ENCODE assay signal across 11 mouse cellular contexts in genomic region chr12:88987046-88987445, GRCm38 (mm10).
DNase-seq lines count a peak whose midpoint lies in the region; ATAC-seq and TF ChIP-seq lines count a peak whose summit lies in the region.
"Had no signal": no experiment of that assay in that cellular context is flagged by ENCODE, and none has a peak within 500 bp of the region (broad histone marks: within the 10 kb centered on the region; RNA-seq: fewer than 3 reads in every experiment).

No protein-coding gene starts in this region.

- peak; percentile 42 for DNase-seq in hindbrain, embryonic 11.5 days (ENCODE audit: low spot score)
- peak; percentile 17 for DNase-seq in midbrain, embryonic 10.5 days (ENCODE audit: low spot score)
- DNase-seq in mesoderm, embryonic 11.5 days (ENCODE audit: low read depth, low spot score) = peak; percentile 7
- no peak for DNase-seq in thymus, adult 2 months
- DNase-seq: cerebellum, adult 9-11 months; kidney, adult 8-10 months had no signal

- H3K27ac ChIP-seq in hindbrain, embryonic 11.5 days (ENCODE audit: low read depth, low read length) = no peak overlapping the region
- H3K27ac ChIP-seq in hindbrain, embryonic 16.5 days (ENCODE audit: low read depth, low read length) = no peak overlapping the region
- no peak overlapping the region for H3K27ac ChIP-seq in midbrain, embryonic 10.5 days (replicated peaks)
- H3K27ac ChIP-seq in midbrain, embryonic 16.5 days (ENCODE audit: low read length) = no peak overlapping the region
- H3K27ac ChIP-seq in heart, embryonic 12.5 days (ENCODE audit: poor library complexity, severe bottlenecking) = no peak overlapping the region
- H3K27ac ChIP-seq in thymus, adult 2 months (ENCODE audit: control insufficient read depth, insufficient read depth, low read length) = no peak overlapping the region

- H3K4me1 ChIP-seq in hindbrain, embryonic 11.5 days (replicated peaks; ENCODE audit: control insufficient read depth, insufficient read depth, low read length) = peaks cover 8% of the 10 kb centered on the region; the same call in 1 of the 2 replicates
- peaks cover 11% of the 10 kb centered on the region for H3K4me1 ChIP-seq in hindbrain, embryonic 16.5 days (ENCODE audit: control insufficient read depth, insufficient read depth, low read depth, low read length)
- peaks cover 31% of the 10 kb centered on the region for H3K4me1 ChIP-seq in midbrain, embryonic 10.5 days
- peaks cover 18% of the 10 kb centered on the region for H3K4me1 ChIP-seq in midbrain, embryonic 16.5 days (ENCODE audit: control insufficient read depth, insufficient read depth, low read length)
- H3K4me1 ChIP-seq in heart, embryonic 12.5 days (replicated peaks) = peaks cover 24% of the 10 kb centered on the region
- H3K4me1 ChIP-seq in thymus, adult 2 months (replicated peaks; ENCODE audit: control insufficient read depth, insufficient read depth, low read length) = no peaks in the 10 kb centered on the region

- H3K36me3 ChIP-seq in hindbrain, embryonic 11.5 days (ENCODE audit: control insufficient read depth, insufficient read depth, low read length) = no peaks in the 10 kb centered on the region
- no peaks in the 10 kb centered on the region for H3K36me3 ChIP-seq in hindbrain, embryonic 16.5 days (ENCODE audit: control insufficient read depth, insufficient read depth, low read length)
- no peaks in the 10 kb centered on the region for H3K36me3 ChIP-seq in midbrain, embryonic 10.5 days
- no peaks in the 10 kb centered on the region for H3K36me3 ChIP-seq in midbrain, embryonic 16.5 days (ENCODE audit: control insufficient read depth, insufficient read depth, low read length)
- H3K36me3 ChIP-seq in heart, embryonic 12.5 days = no peaks in the 10 kb centered on the region
- H3K36me3 ChIP-seq in thymus, adult 2 months (ENCODE audit: control insufficient read depth, insufficient read depth, low read length) = no peaks in the 10 kb centered on the region

- no peak for TF ChIP-seq CTCF in thymus, adult 2 months (IDR thresholded peaks at IDR 0.05; ENCODE audit: borderline replicate concordance, control insufficient read depth, extremely low read depth, insufficient read depth, low read length, poor library complexity)

- ATAC-seq in hindbrain, embryonic 11.5 days (ENCODE audit: low FRiP score) = no peak; the same call in 1 of the 2 replicates
- no peak for ATAC-seq in hindbrain, embryonic 16.5 days
- no peak for ATAC-seq in midbrain, embryonic 16.5 days
- ATAC-seq in erythroblast, adult 5-6 weeks (replicated peaks; ENCODE audit: low FRiP score, poor library complexity, severe bottlenecking) = no peak
- ATAC-seq in heart, embryonic 12.5 days (ENCODE audit: insufficient number of reproducible peaks, low FRiP score) = no peak
- ATAC-seq: CD4-positive, CD25-positive, alpha-beta regulatory T cell, adult 4 months had no signal

- H3K4me3 ChIP-seq in hindbrain, embryonic 11.5 days (ENCODE audit: low read depth, low read length) = no peak overlapping the region
- H3K4me3 ChIP-seq in hindbrain, embryonic 16.5 days (ENCODE audit: low read length) = no peak overlapping the region
- H3K4me3 ChIP-seq in midbrain, embryonic 10.5 days = no peak overlapping the region
- no peak overlapping the region for H3K4me3 ChIP-seq in midbrain, embryonic 16.5 days (ENCODE audit: low read depth, low read length)
- H3K4me3 ChIP-seq in heart, embryonic 12.5 days = no peak overlapping the region
- H3K4me3 ChIP-seq in thymus, adult 2 months (ENCODE audit: control insufficient read depth, insufficient read depth, low read length) = no peak overlapping the region

- H3K4me2 ChIP-seq in hindbrain, embryonic 11.5 days (replicated peaks; ENCODE audit: low read depth, low read length) = no peak overlapping the region
- H3K4me2 ChIP-seq in hindbrain, embryonic 16.5 days (ENCODE audit: low read length) = no peak overlapping the region
- H3K4me2 ChIP-seq in midbrain, embryonic 16.5 days (ENCODE audit: low read length) = no peak overlapping the region
- no peak overlapping the region for H3K4me2 ChIP-seq in heart, embryonic 12.5 days

- WGBS in hindbrain, embryonic 11.5 days = 49% methylated on average over 4 of the region's 4 CpGs
- 48% methylated on average over 4 of the region's 4 CpGs for WGBS in hindbrain, embryonic 16.5 days
- 55% methylated on average over 4 of the region's 4 CpGs for WGBS in midbrain, embryonic 10.5 days
- WGBS in midbrain, embryonic 16.5 days = 25% methylated on average over 4 of the region's 4 CpGs
- 59% methylated on average over 4 of the region's 4 CpGs for whole genome bisulfite sequencing in heart, embryonic 12.5 days
- WGBS in thymus, adult 2 months = 59% methylated on average over 4 of the region's 4 CpGs

- H3K9me3 ChIP-seq in hindbrain, embryonic 11.5 days (ENCODE audit: control insufficient read depth, low read length) = no peaks in the 10 kb centered on the region
- no peaks in the 10 kb centered on the region for H3K9me3 ChIP-seq in hindbrain, embryonic 16.5 days (ENCODE audit: control insufficient read depth, low read length)
- H3K9me3 ChIP-seq in midbrain, embryonic 10.5 days (replicated peaks) = no peaks in the 10 kb centered on the region
- no peaks in the 10 kb centered on the region for H3K9me3 ChIP-seq in midbrain, embryonic 16.5 days (replicated peaks; ENCODE audit: control insufficient read depth, low read length, poor library complexity, severe bottlenecking)
- no peaks in the 10 kb centered on the region for H3K9me3 ChIP-seq in heart, embryonic 12.5 days (replicated peaks)

- no peaks in the 10 kb centered on the region for H3K27me3 ChIP-seq in hindbrain, embryonic 11.5 days (ENCODE audit: control insufficient read depth, insufficient read depth, low read length)
- H3K27me3 ChIP-seq in hindbrain, embryonic 16.5 days (replicated peaks; ENCODE audit: control insufficient read depth, insufficient read depth, low read length) = no peaks in the 10 kb centered on the region
- no peaks in the 10 kb centered on the region; the same call in 1 of the 2 replicates for H3K27me3 ChIP-seq in midbrain, embryonic 10.5 days (ENCODE audit: low read depth, poor library complexity, severe bottlenecking)
- H3K27me3 ChIP-seq in midbrain, embryonic 16.5 days (ENCODE audit: control insufficient read depth, insufficient read depth, low read depth, low read length) = no peaks in the 10 kb centered on the region
- H3K27me3 ChIP-seq in heart, embryonic 12.5 days (replicated peaks) = no peaks in the 10 kb centered on the region
- no peaks in the 10 kb centered on the region for H3K27me3 ChIP-seq in thymus, adult 2 months (ENCODE audit: control insufficient read depth, insufficient read depth, low read length)

- no peak for TF ChIP-seq POLR2A in thymus, adult 2 months (IDR thresholded peaks at IDR 0.05; ENCODE audit: control insufficient read depth, extremely low read depth, insufficient read depth, low read length, poor library complexity)

- H3K9ac ChIP-seq in hindbrain, embryonic 11.5 days (ENCODE audit: low read depth, low read length) = no peak overlapping the region
- H3K9ac ChIP-seq in hindbrain, embryonic 16.5 days (ENCODE audit: low read depth, low read length) = no peak overlapping the region
- H3K9ac ChIP-seq in midbrain, embryonic 16.5 days (ENCODE audit: low read depth, low read length) = no peak overlapping the region
- no peak overlapping the region for H3K9ac ChIP-seq in heart, embryonic 12.5 days
